Mouse (Mus musculus) T-helper 1 cell (primary cell): Measurements from ENCODE around the gene Uprt.

ENCODE experiments used
- in situ Hi-C: fragments of 300-600 bp; cut with MboI, MseI; formaldehyde crosslinking; loops from one replicate; pipeline ENCODE4 v1.15.1; 2025; ENCODE audit warnings: high pct_unique_total_duplicates

Gene Uprt

DNA sequence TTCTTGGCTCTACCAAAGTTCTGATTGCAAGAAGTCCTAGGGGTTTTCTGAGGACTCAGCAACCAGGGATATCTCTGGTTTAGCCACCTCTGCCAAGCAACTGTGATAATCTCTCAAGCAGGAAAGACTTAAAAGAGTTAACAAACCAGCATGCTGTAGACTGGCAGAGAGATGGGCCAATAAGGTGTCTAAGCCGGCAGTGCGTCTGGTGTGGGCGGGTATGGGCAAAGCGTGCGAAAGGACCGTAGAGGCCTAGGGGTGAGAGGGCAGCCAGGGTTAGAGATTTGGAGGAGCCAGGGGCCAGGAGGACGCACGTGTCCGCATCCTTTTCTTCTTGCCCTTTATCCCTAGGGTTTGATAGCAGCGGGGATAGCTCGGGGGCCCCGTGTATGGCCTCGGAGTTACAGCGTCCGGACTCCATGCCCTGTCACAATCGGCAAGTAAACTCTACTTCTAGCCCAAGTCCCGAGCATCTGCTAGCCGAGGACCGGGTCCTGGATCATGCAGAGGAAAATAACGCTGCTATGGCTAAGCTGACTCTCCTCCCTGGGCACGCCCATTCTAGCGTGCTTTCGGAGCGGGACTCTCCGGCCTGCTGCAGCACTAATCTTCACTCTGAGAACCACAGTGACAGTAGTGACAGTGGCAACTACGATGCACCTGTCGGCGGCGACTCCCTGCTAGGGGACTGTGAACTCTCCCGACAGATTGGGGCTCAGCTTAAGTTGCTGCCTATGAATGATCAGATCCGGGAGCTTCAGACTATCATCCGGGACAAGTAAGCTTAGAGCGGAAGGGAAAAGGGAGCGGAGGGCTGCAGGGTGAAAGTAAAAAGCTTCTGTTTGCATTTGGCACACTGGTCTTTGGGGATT, at the start of gene Uprt:
TSS of gene Uprt (plus strand) at position 247 of the 872 bp plus-strand sequence.
- in situ Hi-C loops: no loop called here

DNA sequence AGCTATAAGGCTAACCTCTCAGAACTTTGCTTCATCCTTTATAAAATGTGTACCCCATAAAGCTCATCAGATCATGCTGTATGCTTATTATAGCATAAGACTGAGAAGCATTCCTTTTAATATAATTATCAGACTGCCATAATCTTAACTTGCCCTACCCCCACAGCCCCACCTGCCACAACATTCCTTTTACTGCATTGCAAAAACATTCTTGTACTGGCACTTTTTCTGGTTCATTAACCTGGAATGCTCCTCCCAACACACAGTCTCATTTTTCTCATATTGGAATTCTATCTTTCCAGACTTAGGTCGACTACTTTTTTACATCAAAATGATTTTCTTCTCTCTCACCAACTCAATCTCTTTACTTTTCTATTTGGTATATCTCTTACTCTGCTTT, 49.2 kb upstream of the Uprt start:
- in situ Hi-C loops: no loop called here

GRCm38 (mm10) chrX:104452433-104452832, 30.2 kb upstream of the Uprt start:
- in situ Hi-C loops: no loop called here

DNA sequence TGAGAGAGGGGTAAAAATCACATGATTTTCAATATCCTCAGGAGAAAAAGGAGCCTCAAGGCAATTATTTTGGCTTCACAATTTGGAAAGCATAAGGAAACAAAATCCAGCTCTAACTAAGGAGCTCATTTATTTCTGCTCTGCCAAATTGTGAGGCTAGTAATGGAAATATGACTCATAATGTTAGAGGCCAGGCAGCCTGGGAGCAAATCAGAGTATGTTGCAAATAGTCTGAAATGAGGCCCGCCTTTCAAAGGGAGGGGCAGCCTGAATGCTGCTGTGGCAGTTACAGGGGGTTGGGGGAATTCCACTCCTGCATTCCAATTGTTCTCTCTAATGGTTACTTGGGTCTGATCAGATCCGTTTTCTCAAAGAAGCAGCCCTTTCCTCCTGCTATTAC, 20.9 kb upstream of the Uprt start:
- in situ Hi-C loops: no loop called here

- in situ Hi-C loops: no loop called here
These were observed 18.2 kb upstream of the Uprt start for GRCm38 (mm10) chrX:104464376-104464775.

DNA sequence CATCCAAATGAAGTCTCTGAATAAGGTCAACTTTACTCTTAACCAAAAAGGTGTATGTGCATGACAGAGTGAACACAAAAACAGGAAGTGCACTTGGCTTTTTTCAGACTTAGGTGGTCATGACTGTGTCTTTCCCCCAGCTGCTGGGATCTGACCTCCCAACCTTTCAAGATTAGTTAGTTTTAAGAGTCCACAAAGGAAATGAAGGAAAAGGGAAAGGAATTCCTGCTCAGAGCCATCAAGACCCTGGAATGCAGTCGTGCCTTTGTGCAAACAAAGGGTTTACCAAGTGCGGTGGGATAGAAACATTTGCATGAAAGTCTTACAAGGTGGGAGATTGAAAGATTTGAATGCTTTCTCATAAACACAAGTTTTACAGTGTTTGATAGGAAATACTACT, 4.6 kb upstream of the Uprt start:
- in situ Hi-C loops: no loop called here

DNA sequence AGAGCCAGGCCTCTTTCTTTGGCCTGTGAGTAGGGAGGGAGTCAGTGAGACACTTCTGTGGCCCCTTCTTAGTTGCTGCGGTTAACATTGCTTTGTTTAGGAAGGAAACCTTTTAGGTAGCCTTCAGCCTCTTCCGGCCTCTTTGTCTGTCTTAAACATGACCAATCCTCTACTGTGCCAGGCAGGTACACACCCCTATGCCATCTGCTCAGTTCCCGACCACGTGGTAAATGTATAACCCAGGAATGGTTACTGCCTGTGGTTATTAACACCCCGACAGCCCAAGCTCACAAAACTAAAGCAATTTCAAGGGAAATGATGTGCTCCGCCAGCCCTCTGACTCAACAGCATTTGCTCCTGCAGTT, 808 bp downstream of the Uprt start:
- in situ Hi-C loops: no loop called here

- in situ Hi-C loops: no loop called here
These were observed 3.0 kb downstream of the Uprt start for GRCm38 (mm10) chrX:104485596-104485995.

DNA sequence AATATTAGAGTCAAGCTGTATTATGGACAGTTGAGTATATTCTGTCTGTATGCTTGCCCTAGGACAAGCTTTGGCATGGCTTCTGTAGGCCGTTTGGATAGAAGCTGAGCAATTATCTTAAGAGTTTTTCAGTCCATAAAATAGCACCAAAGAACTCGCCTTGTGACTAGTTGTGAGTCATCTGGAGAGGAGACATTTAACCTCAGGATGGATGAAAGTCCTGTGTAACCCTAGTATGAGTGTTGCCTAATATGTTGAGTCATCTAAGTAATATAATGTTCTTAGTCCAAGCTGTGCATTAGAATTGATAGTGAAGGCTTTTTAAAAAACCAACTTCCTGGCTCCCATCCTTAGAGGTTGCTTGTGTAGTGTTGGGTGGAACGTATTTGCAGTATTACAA, 5.4 kb downstream of the Uprt start:
- in situ Hi-C loops: no loop called here

DNA sequence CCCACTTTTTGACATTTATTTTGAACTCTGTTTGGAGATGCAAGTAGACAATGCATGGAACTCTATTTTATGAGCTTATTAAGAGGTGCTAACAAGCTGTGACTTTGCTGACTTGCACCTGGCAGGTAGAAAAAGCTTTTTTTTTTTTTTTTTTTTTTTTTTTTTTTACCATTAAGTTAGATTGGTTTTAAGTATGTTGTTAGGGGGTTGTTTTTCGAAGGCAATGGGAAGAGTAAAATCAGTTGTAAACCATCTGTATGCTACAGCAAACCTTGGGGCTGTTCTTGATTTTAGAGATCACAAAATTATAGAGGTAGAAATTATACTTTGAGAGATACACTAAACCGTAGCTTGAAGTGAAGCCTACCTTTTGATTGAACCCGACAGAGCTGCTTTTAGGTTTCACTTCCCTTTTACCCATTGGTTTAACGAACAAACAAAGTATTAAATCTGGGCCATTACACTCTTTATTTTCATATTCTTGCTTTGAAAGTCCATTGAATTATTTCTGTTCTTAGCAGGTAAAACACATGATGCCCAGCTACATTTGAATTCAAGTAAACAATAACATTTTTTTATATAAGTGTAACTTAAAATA, 6.4 kb downstream of the Uprt start:
- in situ Hi-C loops: no loop called here

DNA sequence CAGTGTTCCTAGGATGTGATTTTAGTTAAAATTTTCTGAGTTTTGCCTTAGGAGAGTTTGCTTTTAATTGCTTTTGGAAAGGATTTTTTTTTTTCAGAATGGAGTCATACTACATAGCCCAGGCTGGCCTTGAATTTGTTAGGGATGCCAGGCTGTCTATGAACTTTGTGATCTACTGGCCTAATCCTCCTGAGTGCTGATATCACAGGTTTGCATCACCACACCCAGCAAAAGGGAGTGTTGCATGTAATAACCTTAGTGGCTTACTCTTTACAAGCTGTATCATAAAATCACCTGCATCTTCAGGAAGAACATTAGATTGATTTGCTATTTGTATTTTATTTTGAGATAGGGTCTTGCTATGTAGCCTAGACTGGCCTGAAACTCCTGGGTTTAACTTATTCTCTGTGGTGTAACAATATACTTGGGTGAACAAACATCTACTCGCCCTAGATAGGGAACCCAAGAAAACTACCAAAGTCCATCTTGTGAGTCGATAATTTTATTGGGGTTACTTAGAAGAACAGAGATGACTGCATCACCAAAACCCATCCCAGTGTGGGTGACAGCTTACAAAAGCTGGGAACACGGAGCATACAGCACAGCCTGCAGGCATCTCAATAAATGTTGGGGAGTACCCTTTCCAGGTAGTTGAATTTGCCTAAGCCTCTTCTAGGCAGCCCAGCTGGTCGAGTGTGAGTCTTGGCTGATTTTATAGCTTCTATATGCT, 7.2 kb downstream of the Uprt start:
- in situ Hi-C loops: no loop called here

GRCm38 (mm10) chrX:104501765-104502164, 19.1 kb downstream of the Uprt start:
- in situ Hi-C loops: no loop called here

GRCm38 (mm10) chrX:104542635-104543034, 60.0 kb downstream of the Uprt start:
- in situ Hi-C loops: no loop called here

GRCm38 (mm10) chrX:104543919-104544595, 61.4 kb downstream of the Uprt start:
- in situ Hi-C loops: no loop called here

GRCm38 (mm10) chrX:104545283-104545682, 62.7 kb downstream of the Uprt start:
- in situ Hi-C loops: no loop called here
